Mouse (Mus musculus): ENCODE data around the gene Onecut3.

DNA sequence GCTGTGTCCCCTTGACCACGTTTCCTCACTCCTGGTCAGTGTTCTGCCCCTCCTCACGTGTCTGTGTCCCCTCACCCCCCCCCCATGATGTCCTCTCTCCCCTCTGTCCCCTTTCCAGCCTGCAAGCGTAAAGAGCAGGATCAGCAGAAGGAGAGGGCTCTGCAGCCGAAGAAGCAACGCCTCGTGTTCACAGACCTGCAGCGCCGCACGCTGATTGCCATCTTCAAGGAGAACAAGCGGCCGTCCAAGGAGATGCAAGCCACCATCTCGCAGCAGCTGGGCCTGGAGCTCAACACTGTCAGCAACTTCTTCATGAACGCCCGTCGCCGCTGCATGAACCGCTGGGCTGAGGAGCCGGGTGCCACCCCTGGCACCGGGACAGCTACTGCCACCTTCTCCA is 19.1 kb downstream of the Onecut3 start:
- no peak for TF ChIP-seq CTCF (IDR thresholded peaks at IDR 0.05; ENCODE audit: borderline replicate concordance, insufficient read depth, low read depth, low read length)
- no peak for TF ChIP-seq POLR2A (IDR thresholded peaks at IDR 0.05; ENCODE audit: borderline replicate concordance, insufficient read depth, low read length)
